Mouse (Mus musculus) lung, adult 18-20 months (tissue): ENCODE data around the gene Elp6.

Experiments
- DNase-seq, 2 experiments: peaks; one replicate each; pipeline ENCODE4 v3.0.0; 2022; ENCODE audit warnings: mixed read lengths in 2 of 2

Gene Elp6

GRCm38 (mm10) chr9:110304969-110305651 lies at the start of gene Elp6:
TSS of gene Elp6 (plus strand) at chr9:110305173.
- DNase-seq, result peak; percentile 90 to 92

GRCm38 (mm10) chr9:110255407-110256019 lies 49.5 kb upstream of the Elp6 start:
- DNase-seq, result no peak

- DNase-seq, result no peak
Measured at GRCm38 (mm10) chr9:110258646-110259045, 46.3 kb upstream of the Elp6 start.

- DNase-seq, result no peak
Measured at GRCm38 (mm10) chr9:110259118-110259517, 45.9 kb upstream of the Elp6 start.

- DNase-seq, result no peak
Measured at GRCm38 (mm10) chr9:110263181-110263580, 41.8 kb upstream of the Elp6 start.

- DNase-seq, result no peak
Measured at GRCm38 (mm10) chr9:110264991-110265390, 40.0 kb upstream of the Elp6 start.

GRCm38 (mm10) chr9:110268416-110268815 lies 36.6 kb upstream of the Elp6 start:
- DNase-seq, result no peak

GRCm38 (mm10) chr9:110272330-110272729 lies 32.6 kb upstream of the Elp6 start:
- DNase-seq, result no peak

- no peak for DNase-seq
Measured at GRCm38 (mm10) chr9:110273507-110273906, 31.5 kb upstream of the Elp6 start.

GRCm38 (mm10) chr9:110275882-110276281 lies 29.1 kb upstream of the Elp6 start:
- DNase-seq, result no peak

- DNase-seq, result no peak
Measured at GRCm38 (mm10) chr9:110277431-110277881, 27.5 kb upstream of the Elp6 start.

GRCm38 (mm10) chr9:110284075-110284697 lies 20.8 kb upstream of the Elp6 start:
- DNase-seq, result no peak

- no peak for DNase-seq
Measured at GRCm38 (mm10) chr9:110287321-110287924, 17.6 kb upstream of the Elp6 start.

GRCm38 (mm10) chr9:110293254-110293718 lies 11.7 kb upstream of the Elp6 start:
- DNase-seq, result no peak

GRCm38 (mm10) chr9:110293873-110294415 lies 11.0 kb upstream of the Elp6 start:
- DNase-seq, result no peak

- no peak for DNase-seq
Measured at GRCm38 (mm10) chr9:110294786-110295185, 10.2 kb upstream of the Elp6 start.

- DNase-seq, result peak; percentile 60 to 69
Measured at GRCm38 (mm10) chr9:110296867-110297627, 7.9 kb upstream of the Elp6 start.

- peak in 1 of 2 experiments; percentile 3 for DNase-seq
Measured at GRCm38 (mm10) chr9:110304516-110304915, 457 bp upstream of the Elp6 start.

GRCm38 (mm10) chr9:110306371-110306770 lies 1.4 kb downstream of the Elp6 start:
- DNase-seq, result no peak

- DNase-seq, result no peak
Measured at GRCm38 (mm10) chr9:110314706-110315105, 9.7 kb downstream of the Elp6 start.

GRCm38 (mm10) chr9:110315410-110315809 lies 10.4 kb downstream of the Elp6 start:
- DNase-seq, result no peak

- no peak for DNase-seq
Measured at GRCm38 (mm10) chr9:110315904-110316303, 10.9 kb downstream of the Elp6 start.
